Mouse (Mus musculus): Measurements from ENCODE around the gene Gm9887. TPM values are rescaled to one million over a fixed set of nuclear protein-coding genes. Genes with fewer than 3 reads are reported as not detected.
A peak's percentile ranks its signal among the peaks of the same experiment; 100 is the strongest.
"Not testable (repeated sequence)": the region's sequence is repeated elsewhere in the genome, so short reads cannot be mapped to it uniquely, and the experiment has no call there.

Gene Gm9887
- polyA plus RNA-seq, 1 experiment from 2014 or later = 2.4 TPM

- H3K4me1 ChIP-seq (replicated peaks; ENCODE audit: control insufficient read depth, insufficient read depth) = no peaks in the 10 kb centered on the region
- no peak for ATAC-seq (ENCODE audit: low FRiP score, low TSS enrichment)
- no peaks in the 10 kb centered on the region for H3K27me3 ChIP-seq (ENCODE audit: control insufficient read depth, insufficient read depth, low read length)
- no peak overlapping the region for H3K4me2 ChIP-seq (replicated peaks; ENCODE audit: low read depth)
- no peaks in the 10 kb centered on the region for H3K9me3 ChIP-seq (ENCODE audit: control insufficient read depth, low read length)
- no peak overlapping the region for H3K9ac ChIP-seq (ENCODE audit: low read length)
- no peak overlapping the region for H3K27ac ChIP-seq (replicated peaks)
- H3K36me3 ChIP-seq (ENCODE audit: control insufficient read depth, insufficient read depth, low read length) = no peaks in the 10 kb centered on the region
- TF ChIP-seq CTCF (IDR thresholded peaks at IDR 0.05; ENCODE audit: low read depth) (peak; percentile 52), EP300 (optimal IDR thresholded peaks at IDR 0.05) (no peak)
- no peak for DNase-seq (ENCODE audit: low spot score)
- no peak overlapping the region for H3K4me3 ChIP-seq (ENCODE audit: low read depth, low read length)
These were observed 5.8 kb downstream of the Gm9887 start for GRCm38 (mm10) chr12:69366424-69366823.

GRCm38 (mm10) chr12:69365757-69366156 is 6.5 kb downstream of the Gm9887 start:
- H3K4me2 ChIP-seq (replicated peaks; ENCODE audit: low read depth) = no peak overlapping the region
- ATAC-seq (ENCODE audit: low FRiP score, low TSS enrichment) = no peak
- no peaks in the 10 kb centered on the region for H3K27me3 ChIP-seq (ENCODE audit: control insufficient read depth, insufficient read depth, low read length)
- H3K27ac ChIP-seq (replicated peaks) = no peak overlapping the region
- no peak overlapping the region for H3K4me3 ChIP-seq (ENCODE audit: low read depth, low read length)
- no peaks in the 10 kb centered on the region for H3K36me3 ChIP-seq (ENCODE audit: control insufficient read depth, insufficient read depth, low read length)
- WGBS = 81% methylated on average over 7 of the region's 7 CpGs
- TF ChIP-seq CTCF (IDR thresholded peaks at IDR 0.05; ENCODE audit: low read depth) (no peak), EP300 (optimal IDR thresholded peaks at IDR 0.05) (no peak)
- no peaks in the 10 kb centered on the region for H3K4me1 ChIP-seq (replicated peaks; ENCODE audit: control insufficient read depth, insufficient read depth)
- DNase-seq (ENCODE audit: low spot score) = no peak
- no peak overlapping the region for H3K9ac ChIP-seq (ENCODE audit: low read length)
- no peaks in the 10 kb centered on the region for H3K9me3 ChIP-seq (ENCODE audit: control insufficient read depth, low read length)

- Histone ChIP-seq H3K27me3 (ENCODE audit: control insufficient read depth, insufficient read depth, low read length) (no peaks in the 10 kb centered on the region), H3K27ac (replicated peaks) (peak overlapping the region; percentile 59), H3K9me3 (ENCODE audit: control insufficient read depth, low read length) (no peaks in the 10 kb centered on the region), H3K4me1 (replicated peaks; ENCODE audit: control insufficient read depth, insufficient read depth) (no peaks in the 10 kb centered on the region), H3K36me3 (ENCODE audit: control insufficient read depth, insufficient read depth, low read length) (no peaks in the 10 kb centered on the region), H3K9ac (ENCODE audit: low read length) (peak overlapping the region; percentile 38), H3K4me3 (ENCODE audit: low read depth, low read length) (peak overlapping the region; percentile 35), H3K4me2 (replicated peaks; ENCODE audit: low read depth) (peak overlapping the region; percentile 40)
- TF ChIP-seq CTCF (IDR thresholded peaks at IDR 0.05; ENCODE audit: low read depth) = peak; percentile 50
- TF ChIP-seq EP300 (optimal IDR thresholded peaks at IDR 0.05) = peak; percentile 54
- peak; percentile 88 for DNase-seq (ENCODE audit: low spot score)
- WGBS = 3% methylated on average over 32 of the region's 32 CpGs
- peak; percentile 70 for ATAC-seq (ENCODE audit: low FRiP score, low TSS enrichment)
These were observed 8.1 kb downstream of the Gm9887 start for GRCm38 (mm10) chr12:69363899-69364762.

- not testable (repeated sequence) for H3K4me2 ChIP-seq (replicated peaks; ENCODE audit: low read depth); H3K9ac ChIP-seq (ENCODE audit: low read length); H3K4me3 ChIP-seq (ENCODE audit: low read depth, low read length); H3K4me1 ChIP-seq (replicated peaks; ENCODE audit: control insufficient read depth, insufficient read depth); ATAC-seq (ENCODE audit: low FRiP score, low TSS enrichment); H3K27me3 ChIP-seq (ENCODE audit: control insufficient read depth, insufficient read depth, low read length); H3K27ac ChIP-seq (replicated peaks); H3K36me3 ChIP-seq (ENCODE audit: control insufficient read depth, insufficient read depth, low read length); DNase-seq (ENCODE audit: low spot score); H3K9me3 ChIP-seq (ENCODE audit: control insufficient read depth, low read length)
- 96% methylated on average over 7 of the region's 7 CpGs for WGBS
These were observed 9.1 kb downstream of the Gm9887 start for GRCm38 (mm10) chr12:69363110-69363509.

GRCm38 (mm10) chr12:69362388-69362787 is 9.9 kb downstream of the Gm9887 start:
- no peak for DNase-seq (ENCODE audit: low spot score)
- Histone ChIP-seq H3K36me3 (ENCODE audit: control insufficient read depth, insufficient read depth, low read length) (no peaks in the 10 kb centered on the region), H3K27me3 (ENCODE audit: control insufficient read depth, insufficient read depth, low read length) (no peaks in the 10 kb centered on the region), H3K4me1 (replicated peaks; ENCODE audit: control insufficient read depth, insufficient read depth) (no peaks in the 10 kb centered on the region), H3K27ac (replicated peaks) (peak overlapping the region; percentile 10; the same call in 1 of the 2 replicates), H3K4me2 (replicated peaks; ENCODE audit: low read depth) (no peak overlapping the region), H3K9me3 (ENCODE audit: control insufficient read depth, low read length) (no peaks in the 10 kb centered on the region), H3K4me3 (ENCODE audit: low read depth, low read length) (no peak overlapping the region), H3K9ac (ENCODE audit: low read length) (no peak overlapping the region)
- no peak for ATAC-seq (ENCODE audit: low FRiP score, low TSS enrichment)
- WGBS = 50% methylated on average over 4 of the region's 4 CpGs
- no peak for TF ChIP-seq CTCF (IDR thresholded peaks at IDR 0.05; ENCODE audit: low read depth)
- TF ChIP-seq EP300 (optimal IDR thresholded peaks at IDR 0.05) = no peak

- Histone ChIP-seq H3K27ac (replicated peaks) (peak overlapping the region; percentile 95), H3K9ac (ENCODE audit: low read length) (peak overlapping the region; percentile 67), H3K4me2 (replicated peaks; ENCODE audit: low read depth) (peak overlapping the region; percentile 65), H3K36me3 (ENCODE audit: control insufficient read depth, insufficient read depth, low read length) (no peaks in the 10 kb centered on the region), H3K27me3 (ENCODE audit: control insufficient read depth, insufficient read depth, low read length) (no peaks in the 10 kb centered on the region), H3K4me1 (replicated peaks; ENCODE audit: control insufficient read depth, insufficient read depth) (no peaks in the 10 kb centered on the region), H3K9me3 (ENCODE audit: control insufficient read depth, low read length) (no peaks in the 10 kb centered on the region), H3K4me3 (ENCODE audit: low read depth, low read length) (peak overlapping the region; percentile 41)
- TF ChIP-seq EP300 (optimal IDR thresholded peaks at IDR 0.05) = no peak
- TF ChIP-seq CTCF (IDR thresholded peaks at IDR 0.05; ENCODE audit: low read depth) = no peak
- no peak for DNase-seq (ENCODE audit: low spot score)
- WGBS = 3% methylated on average over 10 of the region's 10 CpGs
- no peak for ATAC-seq (ENCODE audit: low FRiP score, low TSS enrichment)
These were observed 10.3 kb downstream of the Gm9887 start for GRCm38 (mm10) chr12:69361919-69362318.

GRCm38 (mm10) chr12:69360997-69361899 is 11.0 kb downstream of the Gm9887 start:
- Histone ChIP-seq H3K4me3 (ENCODE audit: low read depth, low read length) (peak overlapping the region; percentile 41), H3K4me2 (replicated peaks; ENCODE audit: low read depth) (peak overlapping the region; percentile 65), H3K27ac (replicated peaks) (peak overlapping the region; percentile 95), H3K9ac (ENCODE audit: low read length) (peak overlapping the region; percentile 67)
- WGBS = under 1% methylated on average over 38 of the region's 50 CpGs
- ATAC-seq (ENCODE audit: low FRiP score, low TSS enrichment) = peak; percentile 94
- not testable (repeated sequence) for H3K9me3 ChIP-seq (ENCODE audit: control insufficient read depth, low read length); H3K36me3 ChIP-seq (ENCODE audit: control insufficient read depth, insufficient read depth, low read length); H3K27me3 ChIP-seq (ENCODE audit: control insufficient read depth, insufficient read depth, low read length); H3K4me1 ChIP-seq (replicated peaks; ENCODE audit: control insufficient read depth, insufficient read depth)
- peak; percentile 99 for DNase-seq (ENCODE audit: low spot score)

Measured in stomach, postnatal 0 days (tissue).